Mouse (Mus musculus): ENCODE results near the gene Npdc1. TPM values are rescaled to one million over a fixed set of nuclear protein-coding genes. Genes with fewer than 3 reads are reported as not detected.
A peak's percentile ranks its signal among the peaks of the same experiment; 100 is the strongest.

The Npdc1 gene
- polyA plus RNA-seq, 1 experiment from 2014 or later = 40.9 TPM

GRCm38 (mm10) chr2:25369996-25370395, 29.2 kb upstream of the Npdc1 start:
- H3K27ac ChIP-seq = no peak overlapping the region
- ATAC-seq = no peak

GRCm38 (mm10) chr2:25371764-25372643, 27.1 kb upstream of the Npdc1 start, which contains the start of gene Sapcd2:
Gene Sapcd2, plus strand, starts transcription at chr2:25372321.
- Histone ChIP-seq H3K36me3 (no peaks in the 10 kb centered on the region), H3K4me1 (replicated peaks) (peaks cover 30% of the 10 kb centered on the region), H3K27me3 (replicated peaks) (no peaks in the 10 kb centered on the region), H3K9ac (peak within 1 kb of the TSS; percentile 73), H3K4me3 (replicated peaks) (peak within 1 kb of the TSS; percentile 80), H3K4me2 (replicated peaks) (peak within 1 kb of the TSS; percentile 96), H3K27ac (peak within 1 kb of the TSS; percentile 89), H3K9me3 (no peaks in the 10 kb centered on the region)
- peak; percentile 91 for ATAC-seq
- WGBS = under 1% methylated on average over 65 of the region's 65 CpGs

More at GRCm38 (mm10) chr2:25369996-25370395, 29.2 kb upstream of the Npdc1 start:
- no peaks in the 10 kb centered on the region for H3K27me3 ChIP-seq (replicated peaks)
- H3K36me3 ChIP-seq = no peaks in the 10 kb centered on the region
- H3K4me1 ChIP-seq (replicated peaks) = peaks cover 30% of the 10 kb centered on the region
- no peak overlapping the region for H3K9ac ChIP-seq
- 0 out of 2 replicates have a peak overlapping the region, but pooled peaks have one; percentile 14 for H3K4me2 ChIP-seq (replicated peaks)
- 65% methylated on average over 3 of the region's 3 CpGs for WGBS
- H3K4me3 ChIP-seq (replicated peaks) = no peak overlapping the region
- no peaks in the 10 kb centered on the region for H3K9me3 ChIP-seq

DNA sequence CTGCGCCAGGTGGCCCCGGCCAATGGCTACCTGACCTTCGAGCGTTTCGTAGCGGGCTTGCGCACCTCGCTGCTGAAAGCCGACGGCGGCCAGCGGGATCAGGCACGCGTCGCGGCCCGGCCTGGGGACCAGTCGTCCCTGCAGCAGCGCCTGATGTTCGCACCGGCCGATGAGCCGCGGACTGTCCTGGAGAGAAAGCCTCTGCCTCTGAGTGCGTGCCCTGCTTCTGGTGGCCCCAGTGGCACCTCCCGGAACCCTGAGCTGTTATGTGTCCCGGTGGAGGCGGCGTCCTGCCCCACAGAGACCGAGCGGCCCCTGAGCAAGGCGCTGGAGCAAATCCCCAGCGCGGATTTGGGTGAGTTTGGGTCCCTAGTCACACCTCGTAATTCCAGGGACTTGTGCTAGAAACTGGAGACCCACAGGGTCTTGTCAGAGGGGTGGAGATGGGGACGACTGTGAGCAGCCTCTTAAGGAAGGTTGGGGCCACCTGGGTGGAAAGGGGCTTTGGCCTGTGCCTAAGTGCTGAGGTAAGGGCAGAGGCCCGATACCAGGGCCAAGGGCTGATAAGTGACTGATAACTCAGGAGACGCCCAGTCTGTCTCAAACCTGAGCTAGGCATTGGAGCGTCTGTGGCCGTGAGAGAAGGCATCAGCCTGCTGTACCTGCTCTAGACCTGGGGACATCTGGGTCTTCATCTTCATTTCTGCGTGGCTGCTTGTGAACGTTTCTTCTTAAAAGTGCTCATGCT, 26.3 kb upstream of the Npdc1 start:
- peaks cover 30% of the 10 kb centered on the region for H3K4me1 ChIP-seq (replicated peaks)
- no peaks in the 10 kb centered on the region for H3K27me3 ChIP-seq (replicated peaks)
- peaks cover 6% of the 10 kb centered on the region for H3K36me3 ChIP-seq
- H3K27ac ChIP-seq = peak overlapping the region; percentile 78
- WGBS = 3% methylated on average over 42 of the region's 42 CpGs
- peak overlapping the region; percentile 80 for H3K4me3 ChIP-seq (replicated peaks)
- H3K4me2 ChIP-seq (replicated peaks) = peak overlapping the region; percentile 96
- peak; percentile 26 for ATAC-seq
- peak overlapping the region; percentile 73 for H3K9ac ChIP-seq
- no peaks in the 10 kb centered on the region for H3K9me3 ChIP-seq

DNA sequence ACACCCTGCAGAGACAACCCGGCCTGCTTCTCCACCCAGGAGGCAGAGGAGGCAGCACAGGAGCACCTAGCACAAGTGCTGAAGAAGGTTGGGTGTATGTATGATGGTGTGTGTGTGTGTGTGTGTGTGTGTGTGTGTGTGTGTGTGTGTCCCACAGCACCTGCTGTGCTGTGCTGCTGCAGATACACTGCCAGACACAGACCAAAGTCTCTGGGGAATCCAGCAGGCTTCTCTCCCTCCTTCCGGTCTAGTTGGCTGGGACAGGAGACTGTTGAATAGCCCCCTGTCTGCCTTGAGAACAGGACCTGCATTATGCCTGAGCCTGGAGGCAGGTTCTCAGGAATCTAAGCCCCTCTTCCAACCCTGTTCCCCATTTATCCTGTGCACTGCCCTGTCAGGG, 25.7 kb upstream of the Npdc1 start:
- Histone ChIP-seq H3K36me3 (peaks cover 11% of the 10 kb centered on the region), H3K27ac (no peak overlapping the region), H3K4me2 (replicated peaks) (peak overlapping the region; percentile 96), H3K4me1 (replicated peaks) (peaks cover 30% of the 10 kb centered on the region), H3K27me3 (replicated peaks) (no peaks in the 10 kb centered on the region), H3K9ac (peak overlapping the region; percentile 73), H3K9me3 (no peaks in the 10 kb centered on the region), H3K4me3 (replicated peaks) (peak overlapping the region; percentile 80)
- WGBS = 50% methylated on average over 2 of the region's 2 CpGs
- ATAC-seq = no peak

- Histone ChIP-seq H3K27me3 (replicated peaks) (no peaks in the 10 kb centered on the region), H3K9ac (no peak overlapping the region), H3K9me3 (no peaks in the 10 kb centered on the region), H3K36me3 (peaks cover 11% of the 10 kb centered on the region), H3K4me3 (replicated peaks) (no peak overlapping the region), H3K27ac (no peak overlapping the region), H3K4me1 (replicated peaks) (peaks cover 26% of the 10 kb centered on the region), H3K4me2 (replicated peaks) (no peak overlapping the region)
- 54% methylated on average over 4 of the region's 4 CpGs for WGBS
- no peak for ATAC-seq
These were observed 22.6 kb upstream of the Npdc1 start for GRCm38 (mm10) chr2:25376589-25376988.

DNA sequence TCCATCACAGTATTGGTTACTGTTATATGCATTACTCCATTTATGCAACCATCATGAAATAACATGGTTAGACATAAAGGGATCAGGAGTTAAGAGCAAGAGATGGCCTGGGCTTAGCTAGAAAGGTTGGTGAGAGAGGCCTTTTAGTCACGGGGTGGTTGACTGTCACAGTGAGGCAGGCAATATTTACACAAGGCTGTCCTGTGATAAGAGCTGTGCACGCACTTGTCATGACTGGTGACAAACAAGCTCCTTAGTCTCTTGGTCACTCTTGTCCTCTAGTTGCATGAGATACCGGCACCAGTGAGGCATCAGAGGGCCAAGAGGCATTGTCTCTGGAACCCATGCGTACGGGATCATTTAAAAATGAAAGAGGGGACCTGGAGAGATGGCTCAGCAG, 14.7 kb upstream of the Npdc1 start:
- no peak overlapping the region for H3K4me3 ChIP-seq (replicated peaks)
- peak; percentile 41; the same call in 1 of the 2 replicates for ATAC-seq
- H3K27ac ChIP-seq = no peak overlapping the region
- no peak overlapping the region for H3K4me2 ChIP-seq (replicated peaks)
- no peaks in the 10 kb centered on the region for H3K4me1 ChIP-seq (replicated peaks)
- no peak overlapping the region for H3K9ac ChIP-seq
- WGBS = 59% methylated on average over 5 of the region's 5 CpGs
- no peaks in the 10 kb centered on the region for H3K9me3 ChIP-seq
- no peaks in the 10 kb centered on the region for H3K36me3 ChIP-seq
- no peaks in the 10 kb centered on the region for H3K27me3 ChIP-seq (replicated peaks)

DNA sequence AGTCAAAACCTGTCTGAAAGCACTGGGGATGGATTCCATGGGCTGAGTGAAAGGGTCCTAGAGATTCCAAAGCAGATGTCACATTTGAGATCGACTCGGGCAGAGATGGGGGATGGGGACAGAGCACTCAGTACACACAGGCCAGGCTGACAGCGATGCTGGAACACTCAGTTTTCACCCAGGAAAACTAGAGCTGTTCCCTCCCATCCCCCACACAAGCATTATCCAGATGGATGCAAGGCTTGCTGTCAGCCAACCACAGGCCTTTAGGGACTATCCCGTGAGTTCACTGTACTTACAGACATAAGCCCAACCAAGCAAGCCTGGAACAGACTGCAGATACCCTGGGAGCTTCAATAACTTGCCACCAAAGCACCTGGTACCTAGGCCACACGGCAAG, 7.9 kb upstream of the Npdc1 start:
- Histone ChIP-seq H3K9ac (no peak overlapping the region), H3K4me2 (replicated peaks) (no peak overlapping the region), H3K4me1 (replicated peaks) (peaks cover 16% of the 10 kb centered on the region), H3K4me3 (replicated peaks) (no peak overlapping the region), H3K27me3 (replicated peaks) (peaks cover 6% of the 10 kb centered on the region), H3K36me3 (no peaks in the 10 kb centered on the region), H3K27ac (no peak overlapping the region), H3K9me3 (no peaks in the 10 kb centered on the region)
- ATAC-seq = no peak
- 64% methylated on average over 5 of the region's 5 CpGs for WGBS

DNA sequence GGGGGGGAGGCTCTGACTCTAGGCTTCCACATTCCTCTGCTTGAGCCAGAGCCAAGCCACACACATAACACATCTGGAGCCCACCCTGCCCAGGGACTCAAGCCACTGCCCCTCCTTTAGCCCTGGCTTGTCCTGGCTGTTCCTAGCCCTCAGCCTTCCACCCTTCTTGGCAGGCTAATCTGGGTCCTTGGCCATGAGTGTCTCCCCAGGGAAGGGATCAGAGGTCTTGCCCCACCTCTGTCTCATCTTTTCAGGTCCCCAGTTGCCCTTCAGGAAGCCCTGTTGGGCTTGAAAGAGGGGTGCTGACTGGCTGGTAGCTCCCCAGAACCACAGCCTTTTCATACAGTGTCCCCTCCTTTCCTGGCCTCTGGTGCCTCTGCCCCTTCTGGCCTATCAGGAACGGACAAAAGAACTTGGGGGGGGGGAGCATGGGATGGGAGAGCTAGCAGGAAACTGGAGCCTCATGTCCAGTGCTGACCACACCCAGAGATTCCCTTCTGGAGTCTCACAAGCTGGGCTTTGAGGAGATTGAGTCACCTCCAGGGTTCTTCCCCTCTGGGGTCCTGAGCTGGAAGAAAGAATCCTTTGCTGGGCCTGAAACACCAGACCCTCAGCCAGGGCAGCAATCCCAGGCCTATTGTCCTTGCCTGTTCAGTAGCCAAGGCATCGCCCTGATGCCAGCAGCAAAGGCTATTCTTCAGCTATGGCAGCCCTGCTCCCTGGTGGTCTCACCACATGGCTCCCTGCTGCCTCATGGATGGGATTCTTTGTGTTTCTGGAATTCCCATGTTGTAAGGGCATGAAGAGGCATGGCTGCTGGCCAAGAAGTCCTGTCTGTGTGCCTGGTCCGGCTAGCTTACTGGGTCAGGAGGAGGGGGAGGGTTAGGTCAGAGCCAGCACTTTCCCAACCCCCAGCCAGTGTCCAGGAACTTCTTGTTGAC, 4.6 kb upstream of the Npdc1 start:
- H3K9me3 ChIP-seq = no peaks in the 10 kb centered on the region
- peak overlapping the region; percentile 17; the same call in 1 of the 2 replicates for H3K9ac ChIP-seq
- H3K4me3 ChIP-seq (replicated peaks) = no peak overlapping the region
- H3K27ac ChIP-seq = 0 out of 2 replicates have a peak overlapping the region, but pooled peaks have one; percentile 10
- ATAC-seq = no peak
- no peak overlapping the region for H3K4me2 ChIP-seq (replicated peaks)
- H3K36me3 ChIP-seq = no peaks in the 10 kb centered on the region
- peaks cover 35% of the 10 kb centered on the region for H3K27me3 ChIP-seq (replicated peaks)
- peaks cover 16% of the 10 kb centered on the region for H3K4me1 ChIP-seq (replicated peaks)
- WGBS = 38% methylated on average over 3 of the region's 3 CpGs

GRCm38 (mm10) chr2:25395721-25396596, 3.2 kb upstream of the Npdc1 start, which contains the start of gene Entpd2:
Gene Entpd2, plus strand, starts transcription at chr2:25395874.
- H3K4me2 ChIP-seq (replicated peaks) = peak within 1 kb of the TSS; percentile 94

DNA sequence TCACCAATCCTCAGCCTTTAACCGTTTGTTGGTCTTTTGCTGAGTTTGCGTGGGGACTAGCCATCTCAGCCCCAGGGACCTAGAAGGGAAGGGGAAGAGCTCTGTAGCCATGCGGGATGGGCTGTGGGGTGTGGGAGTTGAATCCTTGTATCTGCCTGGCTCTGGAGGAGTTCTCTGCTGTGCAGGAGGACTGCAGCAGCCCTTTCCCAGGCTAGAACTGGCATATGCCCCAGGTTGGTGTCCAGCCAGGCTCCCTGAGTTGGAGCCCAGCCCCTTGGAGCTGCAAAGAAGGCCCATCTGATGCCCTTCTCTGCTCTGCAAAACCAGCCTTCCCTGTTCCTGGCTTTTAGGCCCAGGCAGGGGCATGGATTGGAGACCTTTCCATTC, 2.6 kb upstream of the Npdc1 start:
- H3K9ac ChIP-seq = no peak overlapping the region
- ATAC-seq = no peak
- WGBS = 35% methylated on average over 3 of the region's 3 CpGs
- H3K4me3 ChIP-seq (replicated peaks) = peak overlapping the region; percentile 51
- H3K27me3 ChIP-seq (replicated peaks) = peaks cover 55% of the 10 kb centered on the region
- peak overlapping the region; percentile 94 for H3K4me2 ChIP-seq (replicated peaks)
- H3K4me1 ChIP-seq (replicated peaks) = peaks cover 16% of the 10 kb centered on the region
- H3K36me3 ChIP-seq = no peaks in the 10 kb centered on the region
- H3K27ac ChIP-seq = no peak overlapping the region
- H3K9me3 ChIP-seq = no peaks in the 10 kb centered on the region

More at GRCm38 (mm10) chr2:25395721-25396596, 3.2 kb upstream of the Npdc1 start, which contains the start of gene Entpd2:
- WGBS = 2% methylated on average over 57 of the region's 57 CpGs
- Histone ChIP-seq H3K27me3 (replicated peaks) (peaks cover 49% of the 10 kb centered on the region), H3K27ac (peak within 1 kb of the TSS; percentile 77), H3K9me3 (no peaks in the 10 kb centered on the region), H3K36me3 (no peaks in the 10 kb centered on the region), H3K4me1 (replicated peaks) (peaks cover 16% of the 10 kb centered on the region), H3K4me3 (replicated peaks) (peak within 1 kb of the TSS; percentile 51), H3K9ac (peak within 1 kb of the TSS; percentile 63)
- peak; percentile 92 for ATAC-seq

- Histone ChIP-seq H3K4me3 (replicated peaks) (no peak overlapping the region), H3K9ac (no peak overlapping the region), H3K27ac (no peak overlapping the region), H3K4me2 (replicated peaks) (no peak overlapping the region), H3K27me3 (replicated peaks) (peaks cover 58% of the 10 kb centered on the region), H3K36me3 (no peaks in the 10 kb centered on the region), H3K9me3 (no peaks in the 10 kb centered on the region), H3K4me1 (replicated peaks) (peaks cover 16% of the 10 kb centered on the region)
- 60% methylated on average over 1 of the region's 1 CpGs for WGBS
- ATAC-seq = no peak
These were observed 2.1 kb upstream of the Npdc1 start for GRCm38 (mm10) chr2:25397010-25397409.

Data from intestine, embryonic 15.5 days (tissue).